Mouse (Mus musculus) forebrain, postnatal 0 days (tissue): ENCODE results near the gene Angptl2. TPM values are rescaled to one million over a fixed set of nuclear protein-coding genes. Genes with fewer than 3 reads are reported as not detected.
A peak's percentile ranks its signal among the peaks of the same experiment; 100 is the strongest.

Experiments
- ATAC-seq: fragments of 200-750 bp; cut with Nextera tagmentation; 2 replicates; pipeline ENCODE4 v1.8.0; 2017; ENCODE audit warnings: mild to moderate bottlenecking, moderate library complexity
- DNase-seq: peaks from one replicate; pipeline ENCODE4 v3.0.0-alpha.2; 2015
- H3K27ac ChIP-seq: fragments of 300-500 bp; sonication (generic); 2 replicates; pipeline ENCODE4 v1.5.1; 2014; ENCODE audit warnings: low read depth, mild to moderate bottlenecking, antibody characterized with exemption, low read length, moderate library complexity, mixed read lengths
- H3K27me3 ChIP-seq: fragments of 300-500 bp; sonication (generic); 2 replicates; pipeline ENCODE4 v1.6.1; 2014; ENCODE audit warnings: mild to moderate bottlenecking, low read length, mixed read lengths; ENCODE audit not compliant: insufficient read depth
- H3K36me3 ChIP-seq: fragments of 300-500 bp; sonication (generic); 2 replicates; pipeline ENCODE4 v1.6.1; 2014; ENCODE audit warnings: mild to moderate bottlenecking, moderate library complexity; ENCODE audit not compliant: insufficient read depth
- H3K4me1 ChIP-seq: fragments of 300-500 bp; sonication (generic); 2 replicates; pipeline ENCODE4 v1.6.1; 2014; ENCODE audit warnings: antibody characterized with exemption; ENCODE audit not compliant: insufficient read depth
- H3K4me2 ChIP-seq: fragments of 300-500 bp; sonication (generic); 2 replicates; pipeline ENCODE4 v1.6.1; 2014; ENCODE audit warnings: low read depth, mild to moderate bottlenecking, moderate library complexity
- H3K4me3 ChIP-seq: fragments of 300-500 bp; sonication (generic); 2 replicates; pipeline ENCODE4 v1.5.1; 2014; ENCODE audit warnings: low read depth, low read length, mixed read lengths
- H3K9ac ChIP-seq: fragments of 300-500 bp; sonication (generic); 2 replicates; pipeline ENCODE4 v1.6.1; 2014; ENCODE audit warnings: mild to moderate bottlenecking
- H3K9me3 ChIP-seq: fragments of 300-500 bp; sonication (generic); 2 replicates; pipeline ENCODE4 v1.6.1; 2016; ENCODE audit warnings: low read length
- CTCF ChIP-seq: sonication (generic); IDR thresholded peaks from 2 replicates; pipeline ENCODE4 v1.5.1; 2016; ENCODE audit warnings: antibody characterized with exemption, control low read depth, low read depth
- WGBS: fragments of 180-500 bp; shearing (Covaris S2); extraction: QIAGEN DNeasy Blood & Tissue Kit; methylation state at CpG from one replicate; pipeline ENCODE4 v1.1.7; 2014; 5-methylcytosine and 5-hydroxymethylcytosine counted together
- polyA plus RNA-seq: library from polyadenylated mRNA; unstranded; fragments of >200 nt; fragmentation: Nextera tagmentation; extraction: Ambion mirVana; gene quantifications from 2 replicates; pipeline ENCODE4 v1.2.1, GENCODE M21; 2015
- total RNA-seq: library from RNA; depleted of rRNA; stranded (reverse); fragments of >200 nt; gene quantifications from 2 replicates; pipeline ENCODE4 v1.2.3, GENCODE M21; 2014

Angptl2 gene
- total and polyA plus RNA-seq, 2 experiments from 2014 or later = 7.7 to 17.5 TPM

DNA sequence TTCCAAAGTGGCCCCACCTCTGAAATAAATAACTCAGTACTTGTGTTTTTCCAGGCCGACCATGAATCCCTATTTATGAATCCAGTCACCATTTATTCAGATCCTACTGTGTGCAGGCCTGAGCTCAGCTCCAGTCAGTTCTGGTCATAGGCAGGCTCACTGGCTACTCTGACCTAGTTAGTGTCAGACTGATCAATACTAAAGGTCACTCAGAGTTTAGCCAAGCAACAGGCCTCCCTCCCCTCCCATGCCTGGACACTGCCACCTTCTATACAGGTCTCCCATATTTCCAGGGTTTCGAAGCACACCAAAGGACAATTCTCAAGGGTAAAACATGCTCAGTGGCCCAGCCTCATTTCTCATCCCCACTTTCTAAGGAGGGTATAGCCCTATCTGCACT is 54.7 kb downstream of the Angptl2 start:
- Histone ChIP-seq H3K27me3 (no peaks in the 10 kb centered on the region), H3K36me3 (peaks cover 29% of the 10 kb centered on the region), H3K4me1 (peaks cover 12% of the 10 kb centered on the region), H3K9ac (no peak overlapping the region), H3K4me3 (no peak overlapping the region), H3K27ac (no peak overlapping the region), H3K4me2 (no peak overlapping the region), H3K9me3 (no peaks in the 10 kb centered on the region)
- ATAC-seq = no peak
- WGBS = 88% methylated on average over 2 of the region's 2 CpGs
- TF ChIP-seq CTCF = no peak
- DNase-seq = no peak

DNA sequence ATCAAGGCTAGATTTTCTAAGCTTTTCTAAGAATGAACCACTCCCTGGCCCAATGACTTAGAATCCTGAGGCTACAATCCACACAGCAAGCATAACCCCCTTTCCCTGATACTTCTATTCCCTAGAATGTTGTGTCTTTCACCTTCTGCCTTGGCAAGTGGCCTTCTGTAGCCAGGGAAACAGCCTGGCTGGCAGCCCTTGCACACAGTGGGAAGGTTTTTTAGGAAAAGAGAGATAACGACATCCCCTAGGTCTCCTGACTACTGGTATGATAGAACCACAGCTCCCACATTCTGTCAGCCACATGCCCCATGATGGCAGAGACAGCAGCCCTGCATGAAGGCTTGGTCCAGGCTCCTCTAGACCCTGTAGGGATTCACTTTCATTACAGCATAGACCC is 55.6 kb downstream of the Angptl2 start:
- peaks cover 9% of the 10 kb centered on the region; the same call in 1 of the 2 replicates for H3K4me1 ChIP-seq
- no peak overlapping the region for H3K9ac ChIP-seq
- no peaks in the 10 kb centered on the region for H3K27me3 ChIP-seq
- no peak for TF ChIP-seq CTCF
- no peak overlapping the region for H3K27ac ChIP-seq
- no peak overlapping the region for H3K4me2 ChIP-seq
- no peaks in the 10 kb centered on the region for H3K9me3 ChIP-seq
- DNase-seq (peak; percentile 39), ATAC-seq (no peak)
- WGBS = 31% methylated on average over 1 of the region's 1 CpGs
- H3K36me3 ChIP-seq = peaks cover 33% of the 10 kb centered on the region
- no peak overlapping the region for H3K4me3 ChIP-seq

DNA sequence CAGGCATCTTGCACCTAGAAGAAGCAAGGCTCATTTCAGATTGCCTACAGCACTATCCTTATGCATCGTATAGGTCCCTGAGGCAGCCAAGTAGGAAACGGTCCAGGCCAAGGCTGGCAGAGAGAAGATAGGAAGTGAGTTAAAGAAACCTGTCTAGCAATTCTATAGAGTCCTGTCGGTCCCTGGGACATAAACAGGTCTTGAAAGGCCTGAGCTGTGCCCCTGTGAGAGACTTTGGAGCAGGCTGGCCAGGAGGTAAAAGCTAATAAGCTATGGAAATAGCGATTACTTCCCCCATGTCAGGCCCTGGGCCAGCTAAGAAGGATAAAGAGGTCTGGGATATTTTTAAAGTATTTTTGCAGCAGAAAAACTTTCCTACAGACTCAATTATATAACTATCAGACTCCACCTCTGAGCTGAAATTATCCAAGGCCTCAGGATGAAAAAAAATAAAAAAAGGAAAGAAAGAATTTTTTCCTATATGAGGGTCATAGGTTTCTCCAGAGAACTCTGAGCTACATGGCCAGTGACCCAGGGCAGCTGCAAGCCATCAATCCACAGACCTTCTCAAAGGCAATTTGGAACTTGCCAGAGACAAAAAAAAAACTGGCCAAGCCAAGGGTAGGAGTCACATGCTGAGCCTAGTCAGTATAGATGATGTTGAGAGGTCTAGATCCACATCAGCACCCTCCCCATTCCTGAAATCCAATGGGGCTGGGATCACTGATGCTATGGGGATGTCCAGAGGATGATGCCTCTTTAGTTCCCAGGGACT is 57.0 kb downstream of the Angptl2 start:
- Histone ChIP-seq H3K9ac (no peak overlapping the region), H3K27ac (no peak overlapping the region), H3K4me3 (no peak overlapping the region), H3K36me3 (peaks cover 34% of the 10 kb centered on the region), H3K9me3 (no peaks in the 10 kb centered on the region), H3K4me2 (no peak overlapping the region), H3K4me1 (0 out of 2 replicates have a peak, but pooled peaks cover 2% of the 10 kb centered on the region), H3K27me3 (no peaks in the 10 kb centered on the region)
- no peak for TF ChIP-seq CTCF
- WGBS = 71% methylated on average over 4 of the region's 4 CpGs
- DNase-seq = no peak
- no peak for ATAC-seq

DNA sequence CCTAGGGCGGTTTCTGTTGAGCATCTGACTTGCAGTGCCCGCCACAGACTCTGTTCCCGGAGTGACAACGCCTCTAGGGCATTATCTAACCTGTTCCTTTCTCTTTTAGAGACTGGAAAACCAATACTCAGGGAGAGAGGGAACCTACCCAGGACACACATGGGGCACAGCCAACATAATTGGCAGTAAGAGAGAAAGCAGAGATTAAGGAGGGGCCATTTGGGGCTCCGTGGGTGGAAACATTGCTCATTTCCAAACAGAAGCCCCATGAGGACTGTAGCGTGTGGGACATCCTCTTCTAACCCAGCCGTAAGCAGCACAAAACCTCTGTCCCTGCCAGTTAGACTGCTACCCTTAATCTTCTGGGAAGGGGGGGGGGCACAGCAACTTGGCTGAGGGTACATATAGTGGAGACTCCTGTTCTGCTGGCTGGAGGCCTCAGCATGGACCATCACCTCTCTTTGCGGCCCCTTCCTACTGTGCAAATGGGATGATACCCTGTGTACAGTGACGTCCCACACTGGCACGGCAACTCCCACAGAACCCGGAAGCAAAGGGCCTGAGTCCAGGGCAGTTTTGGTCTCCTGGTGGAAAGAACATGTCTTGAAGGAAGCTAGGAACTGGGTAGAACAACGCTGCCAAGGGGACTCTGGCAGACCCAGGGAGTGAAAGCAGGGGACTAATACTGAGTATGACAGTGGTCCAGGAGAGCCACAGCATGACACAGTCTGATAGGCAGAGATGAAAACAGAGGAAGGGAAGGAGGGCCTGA is 59.0 kb downstream of the Angptl2 start:
- H3K36me3 ChIP-seq = peaks cover 34% of the 10 kb centered on the region
- H3K27ac ChIP-seq = no peak overlapping the region
- no peak overlapping the region for H3K9ac ChIP-seq
- H3K4me1 ChIP-seq = 0 out of 2 replicates have a peak, but pooled peaks cover 2% of the 10 kb centered on the region
- DNase-seq = no peak
- no peaks in the 10 kb centered on the region for H3K9me3 ChIP-seq
- H3K27me3 ChIP-seq = no peaks in the 10 kb centered on the region
- WGBS = 78% methylated on average over 12 of the region's 12 CpGs
- H3K4me2 ChIP-seq = no peak overlapping the region
- TF ChIP-seq CTCF = no peak
- ATAC-seq = no peak; the same call in 1 of the 2 replicates
- no peak overlapping the region for H3K4me3 ChIP-seq

DNA sequence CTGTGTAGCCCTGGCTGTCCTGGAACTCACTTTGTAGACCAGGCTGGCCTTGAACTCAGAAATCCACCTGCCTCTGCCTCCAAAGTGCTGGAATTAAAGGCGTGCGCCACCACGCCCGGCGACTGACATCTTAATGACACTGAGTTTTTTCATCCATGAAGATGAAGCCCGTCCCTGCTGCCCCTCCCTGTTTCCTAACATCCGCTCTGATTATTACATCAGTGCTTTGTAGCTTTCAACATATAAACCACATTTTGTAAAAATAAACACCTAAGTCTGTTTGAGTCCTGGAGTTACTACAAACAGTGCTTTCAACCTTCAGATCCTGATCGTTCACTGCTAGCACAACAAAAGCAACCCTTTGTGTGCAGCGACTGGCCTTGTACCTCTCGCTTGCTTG is 63.9 kb downstream of the Angptl2 start:
- H3K9ac ChIP-seq = no peak overlapping the region
- ATAC-seq (no peak), DNase-seq (no peak)
- no peak overlapping the region for H3K27ac ChIP-seq
- no peak overlapping the region for H3K4me2 ChIP-seq
- peaks cover 38% of the 10 kb centered on the region for H3K36me3 ChIP-seq
- no peak overlapping the region for H3K4me3 ChIP-seq
- H3K9me3 ChIP-seq = no peaks in the 10 kb centered on the region
- WGBS = 85% methylated on average over 10 of the region's 10 CpGs
- no peaks in the 10 kb centered on the region for H3K27me3 ChIP-seq
- no peaks in the 10 kb centered on the region for H3K4me1 ChIP-seq
- no peak for TF ChIP-seq CTCF

DNA sequence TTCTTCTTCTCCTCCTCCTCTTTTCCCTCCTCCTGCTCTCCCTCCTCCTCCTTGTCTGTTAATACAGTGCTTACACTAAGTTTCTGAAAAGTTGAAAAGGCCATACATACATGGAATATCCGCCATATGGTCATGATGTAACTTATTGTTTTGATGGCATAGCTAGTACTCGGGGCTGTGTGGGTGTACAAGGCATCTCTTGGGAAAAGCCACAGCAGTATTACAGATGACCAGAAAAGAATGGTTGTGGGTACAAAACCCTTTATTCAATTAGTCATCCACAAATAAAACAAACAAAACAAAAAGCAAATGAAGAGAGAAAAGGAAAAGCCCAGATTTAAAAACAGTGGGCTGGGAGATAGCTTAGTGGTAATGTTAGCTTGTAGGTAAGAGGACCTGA is 64.7 kb downstream of the Angptl2 start:
- Histone ChIP-seq H3K36me3 (peaks cover 33% of the 10 kb centered on the region), H3K9me3 (no peaks in the 10 kb centered on the region), H3K4me2 (no peak overlapping the region), H3K27me3 (no peaks in the 10 kb centered on the region), H3K4me1 (no peaks in the 10 kb centered on the region), H3K27ac (no peak overlapping the region), H3K4me3 (no peak overlapping the region), H3K9ac (no peak overlapping the region)
- no peak for TF ChIP-seq CTCF
- ATAC-seq (no peak), DNase-seq (no peak)
- WGBS = 81% methylated on average over 2 of the region's 2 CpGs

DNA sequence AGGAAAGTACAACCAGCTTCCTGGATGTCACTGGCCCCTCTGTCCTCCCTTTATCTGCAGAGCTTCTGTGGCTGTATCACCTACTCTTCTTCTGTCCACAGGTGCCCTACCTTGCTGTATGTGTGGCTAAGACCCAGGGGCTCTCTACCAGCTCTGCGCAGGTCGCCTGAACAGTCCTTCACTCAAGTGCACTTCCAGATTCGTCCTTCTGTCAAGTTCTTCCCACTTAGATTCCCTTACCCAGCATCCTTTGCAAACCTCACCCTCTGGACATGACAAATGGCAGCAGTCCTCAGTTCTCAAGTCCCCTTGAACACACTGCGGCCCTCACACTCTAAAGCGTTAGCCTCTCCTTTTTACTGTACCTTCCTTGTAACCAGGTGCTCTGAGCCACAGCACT is 65.9 kb downstream of the Angptl2 start:
- ATAC-seq (no peak), DNase-seq (no peak)
- Histone ChIP-seq H3K36me3 (peaks cover 29% of the 10 kb centered on the region), H3K9ac (no peak overlapping the region), H3K4me2 (no peak overlapping the region), H3K27me3 (no peaks in the 10 kb centered on the region), H3K4me3 (no peak overlapping the region), H3K27ac (no peak overlapping the region), H3K4me1 (no peaks in the 10 kb centered on the region), H3K9me3 (no peaks in the 10 kb centered on the region)
- TF ChIP-seq CTCF = no peak
- WGBS = 93% methylated on average over 5 of the region's 5 CpGs
